Mouse (Mus musculus) gastrocnemius, postnatal 36 days (tissue): Measurements from ENCODE around the gene Sik3. TPM values are rescaled to one million over a fixed set of nuclear protein-coding genes. Genes with fewer than 3 reads are reported as not detected.

Experiments used
- DNase-seq, 2 experiments: peaks; one replicate each; pipeline ENCODE4 v3.0.0; 2022
- intact Hi-C: fragments of 180-260 bp; cut with DNase I; formaldehyde crosslinking; loops from one replicate; pipeline ENCODE4 v1.15.1; 2025
- total RNA-seq, 2 experiments: library from RNA; stranded (reverse); gene quantifications; 2 replicates each; pipeline ENCODE4 v1.2.3; 2021

Gene Sik3
- total RNA-seq, 2 experiments from 2014 or later = 28.6 to 43.1 TPM

GRCm38 (mm10) chr9:46014251-46014681 is 1.6 kb downstream of the Sik3 start:
- peak in 1 of 2 experiments; percentile 24 for DNase-seq
- intact Hi-C loops = loop anchor here (2.0 kb wide), 1 partner anchor 55 kb away; no protein-coding TSS in a partner anchor

DNA sequence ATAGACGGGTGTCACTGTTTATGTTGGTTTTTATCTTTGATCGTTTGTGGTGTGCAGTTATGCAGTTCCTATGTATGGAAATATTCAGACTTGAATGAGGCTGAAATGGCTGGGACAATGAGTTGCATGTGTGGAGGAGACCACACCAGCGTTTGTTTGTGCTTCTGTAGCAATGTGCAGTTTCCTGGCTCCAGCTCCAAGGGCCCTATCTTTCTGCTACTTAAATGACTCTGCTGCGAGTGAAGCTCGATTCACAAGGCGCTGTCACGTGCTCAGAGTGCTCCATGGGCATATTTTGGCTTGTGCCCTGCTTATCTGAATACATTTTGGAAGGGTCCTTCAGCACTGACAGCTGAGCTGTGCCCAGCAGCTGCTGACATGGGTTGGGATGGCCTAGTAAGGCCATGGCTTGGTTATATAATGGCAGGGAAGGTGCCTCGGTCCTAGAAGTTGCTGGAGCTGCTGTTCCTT is 2.5 kb downstream of the Sik3 start:
- intact Hi-C loops = loop anchor here (2.0 kb wide), 1 partner anchor 54 kb away; no protein-coding TSS in a partner anchor
- peak in 1 of 2 experiments; percentile 49 for DNase-seq

- intact Hi-C loops = loop anchor here (2.0 kb wide), 1 partner anchor 53 kb away; no protein-coding TSS in a partner anchor
- no peak for DNase-seq
Measured at GRCm38 (mm10) chr9:46015831-46016230, 3.2 kb downstream of the Sik3 start.

GRCm38 (mm10) chr9:46016417-46016816 is 3.8 kb downstream of the Sik3 start:
- intact Hi-C loops = no loop called here
- no peak for DNase-seq

- DNase-seq = no peak
- intact Hi-C loops = no loop called here
Measured at GRCm38 (mm10) chr9:46018316-46018715, 5.7 kb downstream of the Sik3 start.

DNA sequence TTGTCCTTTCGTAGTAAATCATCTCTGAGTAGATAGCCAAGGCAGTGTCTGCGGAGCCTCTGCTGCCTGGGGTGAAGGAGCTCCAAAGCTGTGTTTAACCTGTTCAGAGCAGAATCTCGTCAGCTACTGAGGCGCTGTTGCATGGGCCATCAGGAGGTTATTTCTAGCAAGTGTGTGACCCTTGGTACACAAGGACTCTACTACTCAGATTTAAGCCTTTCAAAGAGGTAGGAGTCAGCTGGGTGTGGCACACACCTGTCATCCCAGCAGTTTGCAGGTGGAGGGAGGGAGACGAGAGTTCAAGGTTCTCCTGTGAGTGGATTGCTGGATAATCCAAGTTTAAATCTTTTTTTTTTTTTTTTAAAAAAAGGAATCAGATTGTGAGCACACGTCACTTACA is 7.4 kb downstream of the Sik3 start:
- no peak for DNase-seq
- intact Hi-C loops = loop anchor here (1.0 kb wide), 1 partner anchor 50 kb away; no protein-coding TSS in a partner anchor

GRCm38 (mm10) chr9:46023591-46023990 is 11.0 kb downstream of the Sik3 start:
- peak in 1 of 2 experiments; percentile 39 for DNase-seq
- intact Hi-C loops = no loop called here

- intact Hi-C loops = no loop called here
- no peak for DNase-seq
Measured at GRCm38 (mm10) chr9:46026058-46026849, 13.6 kb downstream of the Sik3 start.

DNA sequence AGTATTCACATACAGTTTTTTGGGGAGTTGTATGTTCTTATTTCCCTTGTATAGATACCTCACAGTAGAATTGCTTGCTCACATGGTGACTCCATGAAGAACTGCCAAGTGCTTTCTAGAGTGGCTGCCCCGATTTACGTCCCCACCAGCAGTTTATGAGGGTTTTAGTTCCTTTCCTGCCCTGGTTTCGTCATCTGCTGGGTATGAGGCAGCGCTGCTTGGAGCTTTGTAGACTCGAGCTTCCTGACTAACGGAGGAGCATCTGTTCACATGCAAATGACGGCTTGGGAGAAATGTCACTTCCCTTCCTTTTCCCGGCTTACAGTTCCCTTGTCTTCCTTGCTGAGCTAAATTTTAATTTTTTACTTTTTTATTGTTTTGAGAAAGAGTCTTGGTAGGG is 15.4 kb downstream of the Sik3 start:
- intact Hi-C loops = no loop called here
- no peak for DNase-seq

GRCm38 (mm10) chr9:46029534-46029933 is 16.9 kb downstream of the Sik3 start:
- intact Hi-C loops = no loop called here
- DNase-seq = no peak

- DNase-seq = no peak
- intact Hi-C loops = no loop called here
Measured at GRCm38 (mm10) chr9:46030184-46030583, 17.6 kb downstream of the Sik3 start.

DNA sequence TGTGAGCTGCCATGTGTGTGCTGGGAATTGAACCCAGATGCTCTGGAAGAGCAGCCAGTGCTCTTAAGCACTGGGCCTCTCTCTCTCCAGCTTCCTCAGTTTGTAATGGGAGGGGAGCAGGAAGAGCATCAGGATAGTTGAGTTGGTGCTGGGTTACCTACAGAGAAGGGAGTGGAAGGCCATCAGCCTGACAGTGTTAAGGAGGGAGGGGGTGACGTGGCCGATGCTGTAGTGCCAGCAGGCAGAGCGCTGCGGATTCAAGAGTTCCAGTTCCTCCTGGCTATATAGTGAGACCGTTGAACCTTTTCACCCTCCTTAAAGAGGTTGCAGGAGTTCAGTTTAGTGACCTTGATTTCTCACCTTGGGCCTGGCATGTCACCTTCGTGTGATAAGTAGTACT is 18.3 kb downstream of the Sik3 start:
- intact Hi-C loops = no loop called here
- no peak for DNase-seq

- intact Hi-C loops = no loop called here
Measured at GRCm38 (mm10) chr9:46032190-46032589, 19.6 kb downstream of the Sik3 start.

GRCm38 (mm10) chr9:46033058-46033457 is 20.4 kb downstream of the Sik3 start:
- intact Hi-C loops = no loop called here
- DNase-seq = no peak

More at GRCm38 (mm10) chr9:46032190-46032589, 19.6 kb downstream of the Sik3 start:
- DNase-seq = peak in 1 of 2 experiments; percentile 57

GRCm38 (mm10) chr9:46033862-46034261 is 21.2 kb downstream of the Sik3 start:
- intact Hi-C loops = no loop called here

GRCm38 (mm10) chr9:46035290-46035871 is 22.8 kb downstream of the Sik3 start:
- no peak for DNase-seq
- intact Hi-C loops = no loop called here

More at GRCm38 (mm10) chr9:46033862-46034261, 21.2 kb downstream of the Sik3 start:
- no peak for DNase-seq

DNA sequence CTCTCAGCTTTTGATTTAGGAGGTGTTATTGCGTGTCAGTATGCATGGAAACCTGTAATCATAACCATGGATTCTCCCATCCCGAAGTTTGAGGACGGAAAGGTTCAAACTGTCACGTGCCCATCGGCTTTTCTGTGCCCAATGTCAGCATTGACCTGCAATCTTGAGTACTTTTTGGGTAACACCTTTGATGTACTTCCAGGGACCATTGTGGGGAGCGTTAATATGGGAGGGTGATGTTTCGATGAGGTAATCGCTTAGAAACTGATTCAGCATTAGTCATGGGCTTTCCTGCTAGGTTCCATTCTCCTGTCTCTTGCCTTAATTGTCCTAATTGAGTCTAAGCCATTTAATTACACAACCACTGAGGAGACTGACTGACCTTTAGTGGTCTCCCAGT is 24.3 kb downstream of the Sik3 start:
- intact Hi-C loops = no loop called here
- no peak for DNase-seq

- DNase-seq = no peak
- intact Hi-C loops = no loop called here
Measured at GRCm38 (mm10) chr9:46038786-46039185, 26.2 kb downstream of the Sik3 start.

DNA sequence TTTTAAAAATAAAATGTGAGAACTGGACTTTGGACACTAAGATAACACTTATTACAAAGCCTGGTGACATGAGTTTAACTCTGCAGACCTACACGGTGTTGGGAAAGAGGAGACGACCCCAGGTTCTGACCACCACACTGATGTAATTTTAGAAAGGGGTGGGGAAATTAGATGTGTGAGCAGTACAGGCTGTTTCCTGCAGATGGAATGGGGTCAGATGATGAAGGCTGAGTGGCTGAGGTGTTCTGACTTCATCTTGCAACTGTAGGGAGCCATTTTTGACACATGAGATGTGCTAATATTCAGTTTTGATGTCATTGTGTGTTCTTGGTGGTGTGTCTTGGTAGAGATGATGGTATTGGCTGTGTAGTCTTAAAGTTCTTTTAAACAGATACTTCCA is 28.6 kb downstream of the Sik3 start:
- no peak for DNase-seq
- intact Hi-C loops = no loop called here

- intact Hi-C loops = no loop called here
- no peak for DNase-seq
Measured at GRCm38 (mm10) chr9:46042387-46042786, 29.8 kb downstream of the Sik3 start.

- DNase-seq = no peak
- intact Hi-C loops = no loop called here
Measured at GRCm38 (mm10) chr9:46043626-46044025, 31.0 kb downstream of the Sik3 start.
